Mouse (Mus musculus) spleen, adult 12 weeks (tissue): ENCODE measurements around the gene Ephb6.

Experiments used
- DNase-seq: peaks from one replicate; pipeline ENCODE4 v3.0.0; 2022; ENCODE audit warnings: low spot score

Ephb6 gene

GRCm38 (mm10) chr6:41628180-41628579 lies 22.9 kb downstream of the Ephb6 start:
- DNase-seq, result no peak

- DNase-seq, result no peak
Measured at GRCm38 (mm10) chr6:41630791-41631190, 25.5 kb downstream of the Ephb6 start.

DNA sequence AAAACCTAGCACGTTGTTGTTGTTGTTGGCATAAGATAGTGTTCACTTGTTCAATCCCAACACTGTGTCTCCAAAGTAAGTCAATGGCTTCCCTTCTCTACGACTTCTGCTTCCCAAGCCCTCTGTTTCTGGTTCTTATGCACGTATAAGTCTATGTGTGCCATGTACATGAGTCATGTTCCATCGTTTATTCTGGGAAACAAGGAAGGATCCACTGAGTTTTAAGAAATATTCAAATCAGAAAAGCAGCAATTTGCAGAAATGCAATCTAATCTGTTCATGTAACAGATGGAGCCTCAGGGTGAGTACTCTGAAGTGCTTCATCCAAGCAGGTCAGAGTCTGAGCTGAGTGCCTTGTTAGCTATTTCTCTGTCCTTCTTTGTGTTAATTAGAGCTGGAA lies 26.3 kb downstream of the Ephb6 start:
- no peak for DNase-seq

GRCm38 (mm10) chr6:41635211-41635610 lies 29.9 kb downstream of the Ephb6 start:
- no peak for DNase-seq

DNA sequence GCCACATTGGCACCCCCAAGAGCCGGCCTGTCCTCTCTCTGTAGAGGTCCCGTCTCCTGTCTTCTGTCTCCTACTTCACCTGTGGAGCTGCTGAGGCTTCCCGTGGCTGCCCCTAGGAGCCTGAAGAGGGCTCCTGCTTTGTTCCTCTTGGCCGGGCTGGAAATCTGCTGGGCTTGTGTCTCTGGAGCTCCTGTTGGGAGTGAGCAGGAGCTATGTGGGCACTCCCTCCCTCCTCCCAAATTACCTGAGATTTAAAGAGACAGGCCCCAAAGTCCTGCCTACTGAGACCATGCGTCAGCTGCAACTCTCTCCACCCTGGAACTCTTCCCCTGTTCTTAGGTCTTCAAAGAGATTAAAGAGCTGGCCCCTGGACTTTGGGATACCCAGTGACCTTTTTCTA lies 30.9 kb downstream of the Ephb6 start, which contains the start of gene Trpv6:
Trpv6 (minus strand) TSS at position 228 of the 400 bp plus-strand sequence.
- DNase-seq, result no peak

GRCm38 (mm10) chr6:41637393-41637792 lies 32.1 kb downstream of the Ephb6 start:
- DNase-seq, result no peak

DNA sequence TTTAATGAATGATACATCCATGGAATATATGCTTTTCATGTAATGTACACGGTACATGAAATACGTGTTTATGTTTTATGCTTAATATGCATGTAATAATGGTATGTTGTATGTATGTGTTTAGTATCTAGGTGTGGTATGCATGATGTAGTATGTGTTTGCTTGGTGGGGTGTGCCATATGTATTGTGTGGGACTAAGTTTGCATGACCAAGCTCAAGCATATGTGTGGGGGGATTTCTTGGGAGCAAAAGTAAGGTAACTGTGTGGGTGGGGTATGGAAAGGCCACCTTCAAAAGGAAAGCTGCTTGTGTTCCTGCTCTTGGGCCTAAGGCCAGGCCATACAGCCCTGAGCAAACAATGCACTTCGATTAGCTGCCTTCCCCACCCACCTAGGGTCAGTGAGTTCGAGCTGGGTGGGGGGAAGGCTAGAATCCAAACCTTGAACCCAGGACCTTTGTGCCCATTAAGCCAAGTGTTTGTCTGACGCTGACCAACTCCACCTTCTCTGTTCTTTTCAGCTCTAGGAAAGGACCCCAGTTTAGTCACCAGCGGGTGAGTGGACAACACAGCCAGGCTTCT lies 32.7 kb downstream of the Ephb6 start:
- no peak for DNase-seq

GRCm38 (mm10) chr6:41640449-41640848 lies 35.2 kb downstream of the Ephb6 start:
- DNase-seq, result no peak

- DNase-seq, result no peak
Measured at GRCm38 (mm10) chr6:41641173-41641866, 36.0 kb downstream of the Ephb6 start.

GRCm38 (mm10) chr6:41642765-41643164 lies 37.5 kb downstream of the Ephb6 start:
- DNase-seq, result no peak

GRCm38 (mm10) chr6:41643227-41643626 lies 37.9 kb downstream of the Ephb6 start:
- DNase-seq, result no peak

DNA sequence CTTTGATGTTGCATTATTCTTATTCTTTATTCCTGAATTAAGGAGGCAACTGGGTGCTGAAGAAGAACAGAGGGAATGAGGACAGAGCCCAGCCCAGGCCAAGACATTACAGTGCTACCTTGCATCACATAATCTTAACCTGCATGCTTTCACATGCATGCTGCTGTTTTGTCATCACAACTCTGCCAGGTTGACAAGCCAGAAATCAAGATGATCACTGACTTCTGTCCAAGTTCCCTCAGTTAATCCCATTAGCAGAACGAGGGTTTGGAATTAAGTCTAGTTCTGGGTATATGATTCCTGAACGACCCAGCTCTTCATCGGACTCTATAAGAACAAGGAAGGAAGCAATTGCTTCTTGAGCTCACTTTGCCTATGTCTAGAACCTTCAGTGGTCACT lies 40.9 kb downstream of the Ephb6 start:
- DNase-seq, result no peak

GRCm38 (mm10) chr6:41646672-41647071 lies 41.4 kb downstream of the Ephb6 start:
- no peak for DNase-seq

GRCm38 (mm10) chr6:41653173-41653572 lies 47.9 kb downstream of the Ephb6 start:
- no peak for DNase-seq

DNA sequence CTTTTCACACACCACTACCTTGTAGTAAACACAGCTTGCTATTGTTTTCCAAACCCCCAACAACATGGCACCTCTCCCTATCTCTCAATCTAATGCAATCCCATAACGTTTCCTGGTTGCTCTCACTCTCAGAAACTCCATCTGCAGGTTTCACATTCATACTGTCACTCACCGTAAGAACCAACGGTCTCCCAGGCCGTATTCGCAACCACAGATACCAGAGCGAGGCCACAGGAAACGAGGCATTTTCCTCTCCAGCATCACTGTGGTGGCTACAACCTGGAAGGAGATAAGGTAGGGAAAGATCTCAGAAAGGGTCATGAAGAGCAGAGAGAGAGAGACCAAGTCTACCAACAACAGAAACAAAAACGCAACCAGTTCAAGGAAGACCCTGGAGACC lies 49.4 kb downstream of the Ephb6 start:
- no peak for DNase-seq

- DNase-seq, result no peak
Measured at GRCm38 (mm10) chr6:41658487-41658886, 53.2 kb downstream of the Ephb6 start.

DNA sequence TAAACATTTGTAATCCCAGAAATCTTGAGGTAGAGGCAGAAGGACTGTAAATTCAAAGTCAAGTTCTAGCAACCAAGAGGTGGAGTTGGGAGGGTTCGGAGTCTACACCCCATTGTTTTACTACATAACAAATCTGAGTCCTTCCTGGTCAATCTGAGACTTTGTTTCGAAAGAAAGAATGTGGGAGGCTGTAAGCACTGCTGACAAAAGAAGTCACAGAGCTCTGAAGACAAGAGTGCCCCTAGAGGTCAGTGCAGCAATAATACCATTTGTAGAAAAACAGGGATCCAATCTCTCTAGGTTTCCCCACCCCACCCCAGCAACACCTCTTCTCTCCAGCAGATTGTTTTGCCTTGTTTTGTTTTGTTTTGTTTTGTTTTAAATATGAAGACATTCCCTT lies 57.0 kb downstream of the Ephb6 start:
- no peak for DNase-seq
